Mouse (Mus musculus): Measurements from ENCODE around the gene Sh2b3.

GRCm38 (mm10) chr5:121853368-121854051 lies 16.1 kb upstream of the Sh2b3 start:
- no peak for TF ChIP-seq POLR2A (IDR thresholded peaks at IDR 0.05; ENCODE audit: borderline replicate concordance, low read depth, low read length)
- no peak for TF ChIP-seq CTCF (IDR thresholded peaks at IDR 0.05; ENCODE audit: low read depth, low read length)
